Mouse (Mus musculus) thymus, postnatal 10 days (tissue): ENCODE results near the gene Tmie.

ENCODE experiments used
- DNase-seq, 2 experiments: peaks; one replicate each; pipeline ENCODE4 v3.0.0; 2021; ENCODE audit warnings: low spot score in 2 of 2

Gene Tmie

GRCm38 (mm10) chr9:110879998-110880561, at the start of gene Tmie:
Gene Tmie (minus strand): TSS chr9:110880113.
- peak in 1 of 2 experiments; percentile 54 for DNase-seq

DNA sequence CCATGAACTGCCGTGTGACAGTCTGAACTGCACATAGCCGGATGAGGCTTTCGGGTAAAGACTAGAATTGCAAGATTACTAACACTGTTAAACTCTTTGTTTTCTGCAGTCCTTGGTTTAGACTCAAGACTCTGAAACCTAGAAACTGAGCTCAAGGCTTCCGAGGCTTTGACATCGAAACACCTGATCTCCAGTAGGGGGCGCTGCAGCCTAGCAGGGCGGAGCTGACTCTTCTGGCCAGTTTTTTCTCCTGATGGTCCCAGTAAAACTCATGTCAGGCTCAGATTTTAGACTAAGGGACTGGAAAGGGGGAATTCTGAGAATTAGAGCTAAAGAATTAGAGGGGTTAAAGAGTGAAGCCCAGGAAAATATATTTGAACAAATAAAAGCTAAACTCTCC, 42.8 kb upstream of the Tmie start:
- DNase-seq, result peak; percentile 63 to 87

- DNase-seq, result peak in 1 of 2 experiments; percentile 54
These were observed 40.9 kb upstream of the Tmie start for GRCm38 (mm10) chr9:110920665-110921419.

DNA sequence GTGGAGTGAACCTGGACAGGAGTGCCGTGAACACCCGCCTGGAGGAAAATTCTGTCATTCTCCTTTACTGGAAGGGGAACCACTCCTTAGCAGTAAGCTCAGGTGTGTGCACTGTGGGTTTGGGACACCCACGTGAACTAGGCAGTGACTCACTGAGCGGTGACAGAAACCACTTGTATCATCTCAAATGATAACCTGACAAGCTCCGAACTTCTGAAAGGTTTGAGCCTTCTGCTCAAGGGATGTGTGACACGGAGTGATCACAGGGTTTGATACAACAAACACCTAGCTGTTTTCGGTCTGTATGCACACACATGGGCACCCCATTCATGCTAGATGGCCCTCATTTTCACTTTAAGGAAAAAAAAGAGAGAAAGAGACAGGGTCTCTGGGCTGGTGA, 36.9 kb upstream of the Tmie start, which contains the start of gene Fam240a:
Gene Fam240a (minus strand): TSS at position 76 of the 400 bp plus-strand sequence.
- no peak for DNase-seq

DNA sequence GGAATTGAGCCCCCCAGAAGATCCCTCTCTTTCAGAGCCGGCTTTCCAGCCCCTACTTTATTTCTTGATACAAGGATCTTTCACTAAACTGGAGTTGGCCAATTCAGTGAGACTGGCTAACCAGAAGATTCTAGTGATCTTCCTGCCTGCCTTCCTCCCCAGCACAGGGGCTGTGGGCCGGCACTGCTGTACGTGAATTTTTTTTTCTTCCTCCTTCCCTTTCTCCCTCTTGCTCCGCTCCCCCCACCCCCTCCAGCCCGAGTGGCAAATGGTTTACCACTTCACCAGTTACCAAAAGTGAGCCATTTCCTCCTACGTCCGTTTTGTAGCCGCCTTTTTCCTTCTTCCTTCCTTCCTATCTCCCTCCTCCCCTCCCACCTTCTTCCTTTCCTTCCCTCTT, 35.6 kb upstream of the Tmie start:
- no peak for DNase-seq

DNA sequence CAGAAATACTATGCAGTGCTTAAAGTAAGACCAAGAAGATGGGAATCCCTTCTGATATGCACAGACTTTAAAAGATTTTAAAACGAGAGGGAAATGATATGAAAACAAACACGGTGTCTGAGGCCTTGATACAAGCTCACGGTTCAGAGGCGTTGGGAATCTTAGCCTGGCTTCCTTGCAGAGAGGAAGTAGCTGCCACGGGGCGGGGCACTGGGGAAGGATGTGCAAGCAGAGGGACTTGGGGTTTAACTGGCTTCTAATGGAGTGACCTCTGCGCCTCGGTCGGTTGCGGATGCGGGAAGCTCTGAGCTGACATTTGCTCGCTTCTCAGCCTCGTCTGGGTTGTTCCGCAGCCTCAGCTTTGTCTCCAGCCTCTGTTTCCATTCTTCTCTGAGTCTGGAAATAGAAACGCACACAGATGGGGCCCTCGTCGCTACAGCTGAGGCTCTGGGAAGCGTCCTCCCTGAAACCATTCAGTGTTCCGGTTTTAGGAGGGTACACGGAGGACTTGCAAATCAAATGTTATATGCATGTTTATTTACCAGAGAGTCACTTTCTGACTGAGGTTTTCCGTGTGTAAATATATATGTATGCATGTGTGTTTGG, 34.8 kb upstream of the Tmie start:
- peak in 1 of 2 experiments; percentile 12 for DNase-seq

- no peak for DNase-seq
These were observed 29.6 kb upstream of the Tmie start for GRCm38 (mm10) chr9:110909371-110909967.

- no peak for DNase-seq
These were observed 28.7 kb upstream of the Tmie start for GRCm38 (mm10) chr9:110908631-110909016.

DNA sequence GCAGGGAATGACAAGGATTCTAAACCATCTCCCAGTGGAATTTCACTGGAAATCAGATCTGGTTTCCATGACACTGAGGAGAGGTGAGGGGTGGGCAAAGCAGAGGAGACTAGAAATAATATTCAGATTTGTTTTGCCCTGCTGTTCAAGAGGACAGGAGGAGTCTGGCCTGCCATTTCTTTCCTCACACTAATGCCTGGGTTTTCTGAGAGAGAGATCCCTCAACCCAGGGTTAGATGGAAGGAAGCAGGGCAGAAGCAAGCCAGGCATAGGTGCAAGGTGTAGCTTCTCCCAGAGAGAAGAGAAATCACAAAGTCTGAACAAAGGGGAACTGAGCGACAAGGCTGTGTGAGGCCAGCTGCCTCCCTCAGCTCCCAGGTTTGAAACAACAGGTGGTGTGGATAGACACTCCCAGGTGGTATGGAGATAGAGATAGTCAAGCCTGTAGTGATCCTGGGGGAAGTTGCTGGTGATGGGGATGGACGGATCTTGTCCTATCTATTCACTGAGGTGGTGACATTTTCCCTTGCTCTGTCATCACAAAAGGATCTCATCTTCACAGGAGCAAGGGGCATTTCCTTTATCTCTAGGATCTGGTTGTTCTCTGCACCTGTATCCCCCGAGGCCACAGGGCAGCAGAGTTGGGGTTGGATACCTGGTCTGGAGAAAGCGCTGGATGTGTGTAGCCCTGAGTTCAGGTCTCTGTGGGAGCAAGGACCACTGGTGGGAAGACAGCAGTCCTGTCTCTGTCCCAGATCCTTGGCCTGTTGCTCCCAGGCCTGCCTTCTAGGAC, 28.1 kb upstream of the Tmie start:
- DNase-seq, result no peak

DNA sequence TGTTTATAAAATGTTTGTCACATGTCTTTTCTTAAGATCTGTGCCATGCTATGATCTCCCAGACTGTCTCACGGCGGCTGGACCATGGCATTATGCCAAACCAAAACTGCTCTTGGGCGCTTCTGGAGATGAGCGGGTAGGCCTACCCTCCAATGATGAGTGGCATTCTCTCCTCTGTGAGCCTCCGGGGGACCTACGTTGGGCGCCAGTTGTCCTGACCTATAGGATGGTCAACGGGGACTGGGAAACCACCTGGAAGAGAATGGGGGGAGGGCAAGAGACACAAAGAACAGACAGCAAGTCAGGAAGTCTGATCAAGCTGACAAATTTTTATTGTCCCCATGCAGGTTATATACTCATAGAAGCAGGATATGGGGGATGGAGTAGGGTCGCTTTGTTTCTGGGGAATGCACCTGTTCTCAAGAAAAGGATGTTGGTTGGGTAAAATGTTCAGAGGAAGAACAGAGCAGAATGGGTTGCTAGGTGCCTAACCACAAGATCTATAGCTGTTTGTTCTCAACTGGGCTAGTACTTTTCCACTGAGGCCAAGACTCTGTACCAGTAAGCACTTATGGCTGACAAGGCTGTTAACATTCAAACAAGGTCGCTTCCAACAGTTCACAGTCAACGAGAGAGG, 27.4 kb upstream of the Tmie start:
- peak in 1 of 2 experiments; percentile 60 for DNase-seq

GRCm38 (mm10) chr9:110902271-110902670, 22.4 kb upstream of the Tmie start:
- no peak for DNase-seq

- DNase-seq, result no peak
These were observed 21.3 kb upstream of the Tmie start for GRCm38 (mm10) chr9:110901204-110901603.

DNA sequence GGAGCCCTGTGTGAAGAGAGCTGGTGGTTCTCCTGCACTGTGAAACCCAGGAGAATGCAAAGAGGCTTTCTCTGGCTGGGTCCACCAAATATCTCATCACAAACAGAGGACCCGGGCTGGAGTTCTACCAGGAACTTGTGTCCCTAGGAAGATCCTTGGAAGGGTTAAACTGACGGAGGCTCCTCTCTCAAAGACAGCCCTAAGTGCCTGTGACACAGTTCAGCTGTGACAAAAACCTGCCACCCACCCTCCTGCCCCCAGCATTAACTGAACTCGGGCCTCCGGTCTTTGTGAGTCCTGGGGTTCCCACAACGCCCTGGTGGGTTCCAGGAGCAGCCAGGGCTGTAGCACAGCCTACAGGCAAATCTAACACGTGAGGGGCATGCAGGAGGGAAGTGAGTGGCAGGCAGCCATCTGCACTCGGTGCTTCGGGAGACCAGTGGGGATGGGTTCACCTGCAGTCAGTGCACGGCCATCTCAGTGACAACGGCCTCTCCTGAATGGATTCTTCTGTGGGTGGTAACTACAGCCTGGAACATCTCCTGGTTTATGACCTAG, 19.6 kb upstream of the Tmie start:
- no peak for DNase-seq

GRCm38 (mm10) chr9:110896595-110896994, 16.7 kb upstream of the Tmie start:
- peak; percentile 75 to 88 for DNase-seq

DNA sequence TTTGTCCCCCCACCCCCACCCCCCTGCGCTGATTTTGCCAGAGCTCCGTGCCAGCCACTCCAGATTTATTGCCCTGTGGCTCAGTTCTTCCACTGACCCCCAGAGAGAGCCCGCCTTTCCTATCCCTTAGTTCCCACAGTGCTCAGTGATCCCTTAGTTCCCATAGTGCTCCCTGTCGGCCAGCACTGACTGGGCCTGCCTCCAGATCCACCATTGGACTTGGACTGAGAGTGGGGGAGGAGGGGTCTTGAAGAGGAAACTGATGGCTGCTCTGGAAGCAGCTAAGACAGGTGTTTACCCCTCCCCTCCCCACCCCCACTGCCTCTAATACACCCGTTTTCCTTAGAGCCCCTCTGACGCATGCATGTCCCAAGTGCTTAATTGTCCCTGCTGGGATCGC, 16.1 kb upstream of the Tmie start:
- DNase-seq, result no peak

GRCm38 (mm10) chr9:110895507-110895906, 15.6 kb upstream of the Tmie start:
- peak; percentile 75 to 79 for DNase-seq

DNA sequence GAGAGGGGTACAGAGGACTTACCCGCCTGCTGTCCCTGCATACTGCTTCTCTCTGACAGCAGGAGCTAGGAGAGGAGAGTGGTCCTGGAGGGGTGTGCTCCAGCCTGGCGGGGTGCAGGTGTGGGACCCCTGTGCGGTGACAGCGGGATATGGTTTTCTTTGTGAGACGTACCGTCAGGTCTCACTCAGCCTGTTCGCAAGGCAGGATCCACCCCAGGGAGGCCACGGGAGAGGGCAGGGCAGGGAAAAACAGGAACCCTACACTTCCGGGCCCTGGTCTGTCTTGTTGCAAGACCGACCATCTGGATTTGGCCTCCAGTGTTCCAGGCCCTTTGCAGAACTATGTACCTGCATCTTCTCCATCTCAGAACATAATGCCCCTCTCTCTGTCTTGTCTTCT, 13.5 kb upstream of the Tmie start:
- DNase-seq, result no peak

GRCm38 (mm10) chr9:110892552-110892951, 12.6 kb upstream of the Tmie start:
- no peak for DNase-seq

DNA sequence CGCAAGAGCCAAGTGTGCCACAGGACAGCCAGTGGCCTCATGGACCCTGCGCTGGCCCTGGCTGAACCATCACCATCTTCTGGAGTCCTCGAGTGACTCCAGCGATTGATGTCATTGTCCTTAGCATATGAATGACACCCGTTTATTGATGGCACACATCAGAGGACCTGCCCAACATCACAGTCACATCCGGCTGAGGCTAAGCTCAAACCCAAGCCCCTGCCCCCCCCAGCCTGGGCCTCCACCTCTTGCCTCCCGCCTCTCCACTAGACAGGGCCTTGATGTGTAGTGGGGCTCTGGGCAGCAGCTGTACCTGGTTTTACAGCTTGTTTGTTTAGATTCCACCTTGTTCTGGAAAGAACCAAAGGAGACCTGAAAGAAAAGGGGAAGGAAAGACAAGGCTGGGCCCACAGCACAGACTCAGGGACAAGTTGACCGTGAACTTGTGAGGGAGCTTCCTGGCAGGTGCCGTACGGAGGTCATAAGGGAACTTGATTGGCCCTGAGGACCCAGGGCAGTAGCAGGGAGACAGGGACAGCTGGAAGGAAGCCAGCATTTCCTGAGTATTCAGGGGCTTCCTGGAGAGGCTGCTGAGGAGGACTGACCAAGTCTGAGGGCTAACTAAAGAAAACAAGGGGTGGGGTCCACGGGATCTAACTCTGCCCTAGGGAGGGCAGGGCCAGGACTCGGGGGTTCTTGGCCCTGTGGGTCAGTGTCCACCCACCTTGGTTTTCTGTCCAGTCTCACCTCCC, 11.3 kb upstream of the Tmie start:
- no peak for DNase-seq
